Mouse (Mus musculus) liver, embryonic 14.5 days (tissue): Measurements from ENCODE around the gene Bsn.

ENCODE experiments used
- CTCF ChIP-seq: IDR thresholded peaks from 2 replicates; pipeline ENCODE4 v1.5.1; 2016; ENCODE audit warnings: antibody characterized with exemption, low read depth, control low read depth
- EP300 ChIP-seq: IDR thresholded peaks from 2 replicates; pipeline ENCODE4 v1.6.1; 2016; ENCODE audit warnings: antibody characterized with exemption, low read depth

GRCm38 (mm10) chr9:108094184-108094941 is 95.8 kb downstream of the Bsn start, which contains the start of gene Apeh:
- 0 out of 2 replicates have a peak, but pooled peaks have one; percentile 15 for TF ChIP-seq EP300
- peak; percentile 36 for TF ChIP-seq CTCF
